Mouse (Mus musculus): ENCODE results near the gene Cd79a. TPM values are rescaled to one million over a fixed set of nuclear protein-coding genes. Genes with fewer than 3 reads are reported as not detected.

The Cd79a gene
- total RNA-seq, 2 experiments from 2014 or later = 0.74 to 1.0 TPM

DNA sequence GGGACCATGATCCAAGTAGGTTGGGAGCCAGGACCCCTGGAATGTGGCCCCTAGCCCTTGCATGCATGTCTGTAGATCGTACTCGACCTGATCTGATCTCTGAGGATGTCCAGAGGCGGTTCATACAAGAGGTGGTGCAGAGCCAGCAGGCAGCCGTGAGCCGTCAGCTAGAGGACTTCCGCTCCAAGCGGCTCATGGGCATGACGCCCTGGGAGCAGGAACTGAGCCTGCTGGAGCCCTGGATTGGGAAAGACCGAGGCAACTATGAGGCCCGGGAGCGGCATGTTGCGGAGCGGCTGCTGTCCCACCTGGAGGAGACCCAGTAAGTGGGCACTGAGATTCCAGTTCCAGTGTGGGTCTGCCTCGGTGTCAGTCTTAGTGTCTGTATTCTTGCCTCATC is 15.3 kb downstream of the Cd79a start:
- no peak for DNase-seq (ENCODE audit: low spot score in 2 of 2)

DNA sequence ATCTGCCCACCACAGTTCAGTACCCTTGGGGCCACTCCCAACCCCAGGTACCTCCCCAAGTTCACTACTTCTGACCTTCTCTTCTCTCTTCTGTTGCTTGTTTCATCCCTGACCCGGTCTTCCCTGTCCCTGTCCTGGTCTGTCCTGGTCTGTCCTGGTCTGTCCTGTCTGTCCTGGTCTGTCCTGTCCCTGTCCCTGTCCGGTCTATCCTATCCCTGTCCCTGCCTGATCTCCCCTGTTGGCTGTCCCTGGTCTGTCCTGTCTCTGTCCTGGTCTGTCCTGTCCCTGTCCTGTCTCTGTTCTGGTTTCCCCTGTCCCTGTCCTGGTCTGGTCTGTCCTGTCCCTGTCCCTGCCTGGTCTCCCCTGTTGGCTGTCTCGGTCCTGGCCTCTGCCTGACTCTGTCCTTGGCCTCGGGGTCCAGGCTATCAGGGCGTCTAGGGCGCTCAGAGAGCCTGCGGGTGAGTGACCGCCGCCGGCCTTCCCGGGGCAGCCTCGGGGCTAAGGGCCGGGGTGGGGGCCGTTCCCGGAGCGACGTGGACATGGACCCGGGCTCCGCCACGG is 21.7 kb downstream of the Cd79a start:
- no peak for DNase-seq (ENCODE audit: low spot score in 2 of 2)

DNA sequence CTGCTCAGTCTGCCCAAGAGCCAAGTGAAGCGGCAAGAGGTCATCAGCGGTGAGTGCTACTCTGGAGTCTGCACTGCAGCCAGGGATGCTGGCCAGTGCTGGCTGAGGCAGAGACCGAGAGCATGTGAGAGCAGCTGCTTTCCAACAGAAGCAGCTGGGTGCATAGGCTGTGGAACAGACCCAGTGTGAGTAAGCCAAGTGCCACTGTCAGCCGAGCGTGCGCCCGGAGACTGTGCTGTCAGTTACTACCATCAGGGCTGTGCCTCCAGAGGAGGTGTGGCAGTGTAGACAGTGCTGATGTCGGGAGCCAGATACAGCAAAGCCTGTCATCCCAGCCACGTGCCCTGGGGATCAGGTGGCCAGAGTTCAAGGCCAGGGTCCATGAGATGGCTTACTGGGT is 22.5 kb downstream of the Cd79a start:
- DNase-seq (ENCODE audit: low spot score in 2 of 2) = no peak

DNA sequence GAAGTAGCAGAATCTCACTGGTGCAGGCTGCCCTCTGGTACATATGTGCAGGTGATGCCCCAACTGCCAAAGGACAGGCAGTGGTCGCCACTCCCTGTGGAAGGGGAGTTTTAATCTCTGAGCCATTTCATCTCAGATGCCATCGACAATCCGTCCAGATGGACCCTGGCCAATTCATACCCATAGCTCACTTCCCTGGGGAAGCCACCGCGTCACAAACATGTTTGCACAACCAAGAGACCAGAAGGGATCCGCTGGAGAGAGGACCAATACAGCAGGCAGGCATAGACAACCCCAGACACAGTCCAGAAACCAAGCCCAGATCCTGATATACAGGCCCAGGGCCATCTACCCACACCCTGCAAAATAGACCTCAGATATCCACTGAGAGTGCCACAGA is 33.3 kb downstream of the Cd79a start:
- no peak for DNase-seq (ENCODE audit: low spot score in 2 of 2)

DNA sequence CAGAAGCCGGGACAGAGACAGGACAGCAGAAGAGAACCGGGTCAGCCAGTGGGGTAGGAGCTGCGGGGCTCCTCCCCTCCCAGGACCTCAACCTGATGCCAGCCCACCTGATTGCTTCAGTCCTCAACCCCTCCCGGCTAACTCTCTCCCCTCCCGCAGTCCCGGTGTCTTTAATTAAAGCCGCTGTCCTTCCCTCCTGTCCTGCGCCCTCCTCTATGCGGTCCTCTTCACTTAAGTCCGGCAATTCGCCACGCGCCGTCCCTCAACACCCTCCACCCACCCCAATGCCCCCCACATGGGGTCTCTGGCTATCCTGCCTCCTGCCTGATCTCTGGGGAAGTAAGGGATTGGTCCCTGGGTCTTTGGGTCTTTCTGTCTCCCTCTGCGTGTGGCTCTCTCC is 34.5 kb downstream of the Cd79a start:
- DNase-seq (ENCODE audit: low spot score in 2 of 2) = no peak

DNA sequence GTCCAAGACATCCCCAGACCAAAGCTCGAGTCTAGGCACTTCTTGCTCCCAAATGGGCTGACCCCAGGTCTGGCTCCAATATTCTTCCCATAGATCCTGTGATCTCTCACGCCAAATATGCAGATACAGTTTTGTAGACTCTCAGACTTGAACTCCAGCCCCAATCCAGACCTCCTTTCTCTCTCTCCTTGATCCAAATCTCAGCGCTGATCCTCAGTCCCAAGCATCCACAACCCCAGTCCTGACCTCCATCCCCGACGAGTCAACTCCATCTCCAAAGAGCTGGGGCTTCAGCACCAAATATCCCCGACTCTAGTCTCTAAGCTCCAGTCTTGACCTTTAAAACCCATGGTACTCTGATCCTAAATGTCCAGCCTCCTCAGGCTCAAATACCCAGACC is 46.5 kb downstream of the Cd79a start:
- DNase-seq (ENCODE audit: low spot score in 2 of 2) = no peak

DNA sequence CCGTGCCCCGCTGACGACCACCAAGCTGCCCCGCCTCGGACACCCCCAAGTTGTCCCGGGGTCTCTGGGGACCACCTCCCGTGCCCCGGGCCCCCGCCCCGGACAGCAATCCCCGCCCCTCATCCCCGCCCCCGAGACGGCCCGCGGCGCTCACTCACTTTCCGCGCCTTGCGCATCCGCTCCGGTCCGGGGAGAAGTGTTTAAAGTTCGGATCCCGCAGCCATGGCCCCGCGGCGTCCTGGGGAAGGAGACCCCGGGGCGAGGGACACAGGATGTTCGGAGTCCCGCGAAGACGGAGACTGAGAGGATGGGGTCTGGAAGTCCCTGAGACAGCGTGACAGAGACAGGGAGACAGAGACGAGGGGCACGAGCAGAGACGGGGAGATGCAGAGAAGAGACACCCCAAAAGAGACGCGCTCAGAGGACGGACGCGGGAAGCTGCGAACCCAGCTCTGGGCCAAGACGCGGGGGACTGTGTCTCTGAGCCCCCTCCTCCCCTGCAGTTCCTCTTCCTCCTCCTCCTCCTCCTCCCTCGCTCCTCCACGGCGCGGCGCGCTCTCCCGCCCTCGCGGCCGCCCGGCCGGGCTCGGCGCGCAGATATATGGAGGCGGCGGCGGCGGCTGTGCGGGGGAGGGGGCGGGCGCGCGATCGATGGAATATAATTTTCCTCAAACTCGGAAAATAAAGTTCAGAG is 47.2 kb downstream of the Cd79a start, which contains the start of gene Gm4881:
Gene Gm4881 (minus strand): TSS at position 238 of the 694 bp plus-strand sequence.
- no peak for DNase-seq (ENCODE audit: low spot score in 2 of 2)

DNA sequence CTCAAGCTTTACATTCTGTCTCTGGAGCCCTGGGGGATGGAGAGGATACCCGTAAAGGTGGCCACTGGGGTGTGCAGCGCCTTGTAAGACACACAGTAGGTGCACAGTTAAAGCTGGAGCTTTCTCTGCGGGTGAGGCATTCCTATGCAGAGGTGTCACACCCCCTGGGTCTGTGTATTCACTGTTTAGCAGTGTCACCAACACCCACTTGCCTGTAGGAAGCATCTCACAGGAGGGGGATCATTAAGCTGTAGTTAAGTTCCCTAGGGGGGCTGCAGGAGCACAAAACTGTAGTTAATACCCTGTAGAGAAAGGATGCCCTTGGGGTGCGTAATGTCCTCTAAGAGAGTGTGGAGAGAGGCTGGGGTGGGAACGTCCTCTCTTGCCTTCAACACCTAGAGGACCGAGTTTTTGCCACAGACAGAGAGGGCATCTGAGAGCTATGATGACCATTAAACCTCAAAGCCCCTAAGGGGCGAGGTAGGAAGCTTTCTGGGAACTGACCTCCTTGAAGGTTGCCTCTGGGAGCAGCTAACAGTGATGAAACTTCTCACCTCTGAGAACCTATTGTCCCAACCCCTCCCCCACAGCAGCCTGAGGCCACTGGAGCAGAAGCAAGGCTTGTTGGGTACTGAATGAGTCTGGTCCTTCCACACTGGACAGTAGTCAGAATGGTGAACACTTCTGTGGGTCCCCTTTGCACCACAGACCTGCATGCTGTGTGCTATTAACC is 50.3 kb downstream of the Cd79a start:
- DNase-seq (ENCODE audit: low spot score in 2 of 2) = no peak

DNA sequence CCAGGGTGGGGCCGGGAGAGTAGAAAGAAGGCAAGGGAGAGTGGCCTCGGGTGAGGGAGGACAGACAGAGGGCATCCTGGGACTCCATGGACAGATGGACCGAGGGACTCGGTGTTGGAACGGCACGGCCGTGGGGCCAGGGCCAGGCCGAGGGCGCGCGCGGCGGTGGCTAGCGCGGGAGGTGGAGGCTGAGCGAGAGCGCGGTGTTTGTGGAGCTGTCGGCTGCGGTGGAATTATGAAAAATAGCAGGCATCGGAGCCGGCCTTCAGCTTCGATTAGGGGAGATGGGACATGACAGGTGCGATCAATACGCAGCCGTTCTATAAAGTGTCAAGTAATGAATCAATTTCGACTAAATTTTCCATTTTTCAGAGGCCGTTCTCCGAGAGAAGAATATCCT is 51.6 kb downstream of the Cd79a start:
- no peak for DNase-seq (ENCODE audit: low spot score in 2 of 2)

DNA sequence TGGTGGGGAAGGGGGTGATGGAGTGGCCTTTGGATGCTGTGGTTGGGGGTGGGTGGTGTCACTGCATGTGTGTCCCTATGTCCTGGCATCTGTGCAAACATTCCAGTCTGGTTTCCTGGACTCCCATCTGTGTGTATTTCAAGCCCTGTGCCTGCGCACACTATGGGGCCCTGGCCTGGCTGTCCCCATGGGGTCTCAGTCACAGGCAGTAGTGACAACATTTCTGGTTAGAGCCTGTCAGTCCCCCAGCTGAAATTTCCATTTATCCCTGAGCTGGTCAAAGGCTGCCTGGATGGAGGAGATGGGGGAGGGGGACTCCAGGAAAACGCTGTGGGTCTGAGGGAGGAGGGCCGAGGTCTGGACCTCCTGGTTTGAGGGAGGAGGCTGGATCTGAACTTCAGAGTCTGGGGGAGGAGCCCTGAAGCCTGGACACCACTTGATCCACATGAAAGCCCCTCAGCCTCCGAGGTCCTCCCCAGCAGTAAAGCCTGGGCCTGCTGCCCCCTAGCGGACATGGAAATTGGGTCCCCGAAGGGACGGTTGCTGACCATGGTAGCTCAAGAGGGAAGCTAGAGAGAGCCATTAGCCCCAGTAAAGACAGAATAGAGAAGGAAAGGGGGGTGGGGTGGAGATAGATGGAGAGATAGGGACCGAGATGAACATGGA is 52.9 kb downstream of the Cd79a start:
- DNase-seq (ENCODE audit: low spot score in 2 of 2) = peak; percentile 68 to 75

Other genes starting within 250 kb of the Cd79a start
- not detected for gene Tex101, start 220.7 kb upstream of the Cd79a start, total RNA-seq (2021)
- gene BC049730, start 188.1 kb upstream of the Cd79a start, total RNA-seq (2021) = not detected
- gene Gm4763, start 170.5 kb upstream of the Cd79a start, total RNA-seq (2021) = not detected
- gene Cd177, start 137.1 kb upstream of the Cd79a start, total RNA-seq (2021) = under 1 TPM in 1 of 2 experiments, not detected in 1; 0.19 TPM
- gene Ceacam10, start 120.2 kb upstream of the Cd79a start, total RNA-seq (2021) = not detected
- not detected for gene Gm9844, start 35.2 kb upstream of the Cd79a start, total RNA-seq (2021)
- not detected for gene Lypd4, start 27.4 kb upstream of the Cd79a start, total RNA-seq (2021)
- not detected for gene Dmrtc2, start 27.3 kb upstream of the Cd79a start, total RNA-seq (2021)
- gene Rps19, start 13.0 kb upstream of the Cd79a start, total RNA-seq (2021) = 100 to 1,000 TPM; 871 to 959 TPM
- 10 to 100 TPM; 83.2 to 85.5 TPM for gene Arhgef1, start 5.5 kb downstream of the Cd79a start, total RNA-seq (2021)
- gene Gm4881, start 47.1 kb downstream of the Cd79a start, total RNA-seq (2021) = not detected
- gene Rabac1, start 75.4 kb downstream of the Cd79a start, total RNA-seq (2021) = 100 to 1,000 TPM; 343 to 378 TPM
- 100 to 1,000 TPM in 1 of 2 experiments, 10 to 100 TPM in 1; 30.2 to 121 TPM for gene Atp1a3, start 108.6 kb downstream of the Cd79a start, total RNA-seq (2021)
- 10 to 100 TPM; 15.3 to 17.2 TPM for gene Grik5, start 175.0 kb downstream of the Cd79a start, total RNA-seq (2021)
- 10 to 100 TPM; 18.6 to 19.6 TPM for gene Zfp574, start 175.2 kb downstream of the Cd79a start, total RNA-seq (2021)